Mouse (Mus musculus): ENCODE data around the gene Lysmd1. TPM values are rescaled to one million over a fixed set of nuclear protein-coding genes. Genes with fewer than 3 reads are reported as not detected.

Lysmd1 gene
- total RNA-seq, 2 experiments from 2014 or later = 19.8 to 23.0 TPM

GRCm38 (mm10) chr3:95135433-95136052 is 1.7 kb downstream of the Lysmd1 start:
- intact Hi-C loops (cut with DNase I) = no loop called here
- no peak for DNase-seq

GRCm38 (mm10) chr3:95136336-95136735 is 2.4 kb downstream of the Lysmd1 start:
- intact Hi-C loops (cut with DNase I) = no loop called here

GRCm38 (mm10) chr3:95139586-95140288 is 5.8 kb downstream of the Lysmd1 start:
- DNase-seq = no peak
- intact Hi-C loops (cut with DNase I) = loop anchor here (10.0 kb wide), 1 partner anchor 125 kb away; no protein-coding TSS in a partner anchor

More at GRCm38 (mm10) chr3:95136336-95136735, 2.4 kb downstream of the Lysmd1 start:
- DNase-seq = no peak

GRCm38 (mm10) chr3:95140289-95140595 is 6.4 kb downstream of the Lysmd1 start:
- DNase-seq = no peak
- intact Hi-C loops (cut with DNase I) = loop anchor here (10.0 kb wide), 1 partner anchor 125 kb away; no protein-coding TSS in a partner anchor

- intact Hi-C loops (cut with DNase I) = loop anchor here (10.0 kb wide), 1 partner anchor 124 kb away; no protein-coding TSS in a partner anchor
- no peak for DNase-seq
Observed at GRCm38 (mm10) chr3:95140795-95141194, 6.9 kb downstream of the Lysmd1 start.

- intact Hi-C loops (cut with DNase I) = loop anchor here (10.0 kb wide), 1 partner anchor 123 kb away; no protein-coding TSS in a partner anchor
- DNase-seq = no peak
Observed at GRCm38 (mm10) chr3:95141474-95141873, 7.6 kb downstream of the Lysmd1 start.

GRCm38 (mm10) chr3:95141952-95142616 is 8.2 kb downstream of the Lysmd1 start, which contains the start of gene Tnfaip8l2:
Gene Tnfaip8l2 (minus strand): TSS chr3:95142360.
- intact Hi-C loops (cut with DNase I) = loop anchor here (2.0 to 10.0 kb wide), 2 partner anchors 75 to 123 kb away; partner anchors contain the start of gene Gabpb2
- DNase-seq = no peak

- intact Hi-C loops (cut with DNase I) = loop anchor here (2.0 to 10.0 kb wide), 2 partner anchors 74 to 122 kb away; partner anchors contain the start of gene Gabpb2
- DNase-seq = peak; percentile 87
Observed at GRCm38 (mm10) chr3:95142617-95143011, 8.7 kb downstream of the Lysmd1 start.

GRCm38 (mm10) chr3:95147924-95148323 is 14.0 kb downstream of the Lysmd1 start:
- DNase-seq = no peak

GRCm38 (mm10) chr3:95153874-95154273 is 20.0 kb downstream of the Lysmd1 start:
- intact Hi-C loops (cut with DNase I) = no loop called here
- DNase-seq = no peak

More at GRCm38 (mm10) chr3:95147924-95148323, 14.0 kb downstream of the Lysmd1 start:
- intact Hi-C loops (cut with DNase I) = loop anchor here (10.0 kb wide), 1 partner anchor 117 kb away; no protein-coding TSS in a partner anchor

GRCm38 (mm10) chr3:95159511-95159986 is 25.7 kb downstream of the Lysmd1 start:
- intact Hi-C loops (cut with DNase I) = no loop called here
- no peak for DNase-seq

- DNase-seq = peak; percentile 92
- intact Hi-C loops (cut with DNase I) = no loop called here
Observed at GRCm38 (mm10) chr3:95159987-95160963, 26.4 kb downstream of the Lysmd1 start, which contains the start of gene Sema6c. Gene Sema6c (plus strand): TSS chr3:95160457.

GRCm38 (mm10) chr3:95161041-95161551 is 27.2 kb downstream of the Lysmd1 start:
- peak; percentile 47 for DNase-seq
- intact Hi-C loops (cut with DNase I) = no loop called here

GRCm38 (mm10) chr3:95161618-95162344 is 27.9 kb downstream of the Lysmd1 start:
- intact Hi-C loops (cut with DNase I) = no loop called here

GRCm38 (mm10) chr3:95162345-95162628 is 28.4 kb downstream of the Lysmd1 start:
- intact Hi-C loops (cut with DNase I) = no loop called here
- DNase-seq = no peak

More at GRCm38 (mm10) chr3:95161618-95162344, 27.9 kb downstream of the Lysmd1 start:
- DNase-seq = no peak

GRCm38 (mm10) chr3:95163419-95164255 is 29.7 kb downstream of the Lysmd1 start:
- intact Hi-C loops (cut with DNase I) = no loop called here
- DNase-seq = peak; percentile 72

- intact Hi-C loops (cut with DNase I) = no loop called here
- DNase-seq = no peak
Observed at GRCm38 (mm10) chr3:95164256-95164550, 30.3 kb downstream of the Lysmd1 start.

- no peak for DNase-seq
- intact Hi-C loops (cut with DNase I) = no loop called here
Observed at GRCm38 (mm10) chr3:95164840-95165239, 31.0 kb downstream of the Lysmd1 start.
